Mouse (Mus musculus): ENCODE measurements around the gene Ogg1.

Ogg1 gene

GRCm38 (mm10) chr6:113326533-113327315 lies at the start of gene Ogg1:
Gene Ogg1 (plus strand): TSS chr6:113326972.
- peak; percentile 97 for ATAC-seq (ENCODE audit: low TSS enrichment)

- no peak for ATAC-seq (ENCODE audit: low TSS enrichment)
These were observed 45.1 kb upstream of the Ogg1 start for GRCm38 (mm10) chr6:113281676-113282075.

- ATAC-seq (ENCODE audit: low TSS enrichment), result peak; percentile 60
These were observed 44.5 kb upstream of the Ogg1 start, which contains the start of gene Cpne9 for GRCm38 (mm10) chr6:113282101-113282802. Gene Cpne9 (plus strand): TSS chr6:113282307.

GRCm38 (mm10) chr6:113282969-113283368 lies 43.8 kb upstream of the Ogg1 start:
- ATAC-seq (ENCODE audit: low TSS enrichment), result peak; percentile 8; the same call in 1 of the 2 replicates

- no peak for ATAC-seq (ENCODE audit: low TSS enrichment)
These were observed 43.3 kb upstream of the Ogg1 start for GRCm38 (mm10) chr6:113283500-113283899.

- no peak for ATAC-seq (ENCODE audit: low TSS enrichment)
These were observed 41.8 kb upstream of the Ogg1 start for GRCm38 (mm10) chr6:113284931-113285330.

GRCm38 (mm10) chr6:113286316-113286715 lies 40.5 kb upstream of the Ogg1 start:
- no peak for ATAC-seq (ENCODE audit: low TSS enrichment)

GRCm38 (mm10) chr6:113287236-113287635 lies 39.5 kb upstream of the Ogg1 start:
- peak; percentile 82 for ATAC-seq (ENCODE audit: low TSS enrichment)

- ATAC-seq (ENCODE audit: low TSS enrichment), result no peak
These were observed 37.4 kb upstream of the Ogg1 start for GRCm38 (mm10) chr6:113289346-113289745.

- ATAC-seq (ENCODE audit: low TSS enrichment), result no peak
These were observed 36.4 kb upstream of the Ogg1 start for GRCm38 (mm10) chr6:113290346-113290745.

- no peak for ATAC-seq (ENCODE audit: low TSS enrichment)
These were observed 33.8 kb upstream of the Ogg1 start for GRCm38 (mm10) chr6:113292938-113293337.

- no peak for ATAC-seq (ENCODE audit: low TSS enrichment)
These were observed 30.7 kb upstream of the Ogg1 start for GRCm38 (mm10) chr6:113296046-113296445.

GRCm38 (mm10) chr6:113296639-113297038 lies 30.1 kb upstream of the Ogg1 start:
- no peak for ATAC-seq (ENCODE audit: low TSS enrichment)

GRCm38 (mm10) chr6:113301350-113301749 lies 25.4 kb upstream of the Ogg1 start:
- no peak for ATAC-seq (ENCODE audit: low TSS enrichment)

- ATAC-seq (ENCODE audit: low TSS enrichment), result no peak
These were observed 24.5 kb upstream of the Ogg1 start for GRCm38 (mm10) chr6:113302258-113302657.

- ATAC-seq (ENCODE audit: low TSS enrichment), result peak; percentile 87
These were observed 20.3 kb upstream of the Ogg1 start for GRCm38 (mm10) chr6:113306322-113306985.

GRCm38 (mm10) chr6:113306986-113307349 lies 19.8 kb upstream of the Ogg1 start, which contains the start of gene Brpf1:
Gene Brpf1 (plus strand): TSS chr6:113307137.
- ATAC-seq (ENCODE audit: low TSS enrichment), result peak; percentile 24; the same call in 1 of the 2 replicates

GRCm38 (mm10) chr6:113307481-113308121 lies 19.2 kb upstream of the Ogg1 start:
- ATAC-seq (ENCODE audit: low TSS enrichment), result no peak

- ATAC-seq (ENCODE audit: low TSS enrichment), result no peak
These were observed 18.6 kb upstream of the Ogg1 start for GRCm38 (mm10) chr6:113308141-113308540.

- peak; percentile 78 for ATAC-seq (ENCODE audit: low TSS enrichment)
These were observed 10.8 kb upstream of the Ogg1 start for GRCm38 (mm10) chr6:113315972-113316371.

GRCm38 (mm10) chr6:113329396-113329795 lies 2.6 kb downstream of the Ogg1 start:
- ATAC-seq (ENCODE audit: low TSS enrichment), result no peak

- no peak for ATAC-seq (ENCODE audit: low TSS enrichment)
These were observed 3.8 kb downstream of the Ogg1 start for GRCm38 (mm10) chr6:113330547-113330946.

Measured in frontal cortex, adult (tissue).